Mouse (Mus musculus): ENCODE measurements around the gene Spef2. TPM values are rescaled to one million over a fixed set of nuclear protein-coding genes. Genes with fewer than 3 reads are reported as not detected.

Spef2 gene
- polyA plus RNA-seq, 2 experiments = 0.01 to 0.11 TPM

DNA sequence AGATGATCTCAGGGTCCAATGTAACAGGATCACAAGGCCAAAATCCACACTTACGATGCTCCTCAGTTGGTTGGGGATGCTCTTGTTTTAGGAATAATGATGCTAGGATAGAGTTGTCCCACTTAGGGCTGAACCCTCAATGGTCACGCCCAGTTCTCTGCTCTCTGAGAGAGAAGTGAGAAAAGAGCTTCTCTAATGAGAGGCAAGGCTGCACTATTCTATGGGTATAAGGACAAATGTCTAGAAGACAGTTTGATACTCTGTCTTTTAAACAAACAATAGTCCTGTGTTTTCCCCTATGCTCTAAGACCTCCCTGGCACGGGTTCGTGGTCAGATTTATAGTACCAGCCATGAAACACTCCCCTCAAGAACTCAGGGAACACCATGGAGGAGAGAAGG, 218.6 kb downstream of the Spef2 start, which contains the start of gene Il7r:
Il7r (minus strand) TSS at position 101 of the 400 bp plus-strand sequence.
- no peak for TF ChIP-seq CTCF (IDR thresholded peaks at IDR 0.05; ENCODE audit: low read depth)
- no peak for TF ChIP-seq EP300 (IDR thresholded peaks at IDR 0.05; ENCODE audit: low read depth)
- Histone ChIP-seq H3K27ac (no peak within 1 kb of the TSS), H3K4me1 (replicated peaks; ENCODE audit: control insufficient read depth in 2 of 2, insufficient read depth in 2 of 2, low read length in 1 of 2) (no peaks in the 10 kb centered on the region), H3K36me3 (replicated peaks; ENCODE audit: control insufficient read depth, insufficient read depth, low read depth) (no peaks in the 10 kb centered on the region), H3K9me3 (ENCODE audit: control insufficient read depth, low read length) (no peaks in the 10 kb centered on the region), H3K9ac (replicated peaks) (no peak within 1 kb of the TSS), H3K27me3 (ENCODE audit: control insufficient read depth, insufficient read depth, low read length) (no peaks in the 10 kb centered on the region), H3K4me2 (ENCODE audit: low read depth) (no peak within 1 kb of the TSS), H3K4me3 (ENCODE audit: insufficient read depth in 1 of 2, low read depth in 2 of 2, low read length in 2 of 2) (no peak within 1 kb of the TSS)
- no peak for DNase-seq (ENCODE audit: low read depth in 3 of 3, low spot score in 3 of 3)
- 48% methylated on average over 4 of the region's 4 CpGs for WGBS (ENCODE audit: insufficient replicate concordance)
- no peak for ATAC-seq (ENCODE audit: insufficient read depth)

- TF ChIP-seq CTCF (IDR thresholded peaks at IDR 0.05; ENCODE audit: low read depth) (no peak), EP300 (IDR thresholded peaks at IDR 0.05; ENCODE audit: low read depth) (no peak)
- Histone ChIP-seq H3K4me2 (ENCODE audit: low read depth) (no peak overlapping the region), H3K4me1 (replicated peaks; ENCODE audit: control insufficient read depth in 2 of 2, insufficient read depth in 2 of 2, low read length in 1 of 2) (no peaks in the 10 kb centered on the region), H3K36me3 (replicated peaks; ENCODE audit: control insufficient read depth, insufficient read depth, low read depth) (no peaks in the 10 kb centered on the region), H3K4me3 (ENCODE audit: insufficient read depth in 1 of 2, low read depth in 2 of 2, low read length in 2 of 2) (no peak overlapping the region), H3K27ac (no peak overlapping the region), H3K27me3 (ENCODE audit: control insufficient read depth, insufficient read depth, low read length) (no peaks in the 10 kb centered on the region), H3K9me3 (ENCODE audit: control insufficient read depth, low read length) (no peaks in the 10 kb centered on the region), H3K9ac (replicated peaks) (no peak overlapping the region)
- DNase-seq (ENCODE audit: low read depth in 3 of 3, low spot score in 3 of 3) (no peak), ATAC-seq (ENCODE audit: insufficient read depth) (no peak)
- WGBS (ENCODE audit: insufficient replicate concordance) = 15% methylated on average over 3 of the region's 3 CpGs
These were observed 219.0 kb downstream of the Spef2 start for GRCm38 (mm10) chr15:9529646-9530045.

Other genes starting within 250 kb of the Spef2 start
- 0.18 and 0.21 TPM in 2 replicates for gene Il7r, start 218.7 kb downstream of the Spef2 start, polyA plus RNA-seq (2012; rRNA removed)
- 0.20 and 0.45 TPM in 2 replicates for gene Il7r, start 218.7 kb downstream of the Spef2 start, polyA plus RNA-seq (2014; fragmentation: Nextera tagmentation; extraction: Ambion mirVana)

All from liver, embryonic 14.5 days (tissue).